Mouse (Mus musculus): ENCODE data around the gene Mum1. TPM values are rescaled to one million over a fixed set of nuclear protein-coding genes. Genes with fewer than 3 reads are reported as not detected.

Gene Mum1
- 10 to 100 TPM; 53.9 to 55.2 TPM for total RNA-seq (2021)

DNA sequence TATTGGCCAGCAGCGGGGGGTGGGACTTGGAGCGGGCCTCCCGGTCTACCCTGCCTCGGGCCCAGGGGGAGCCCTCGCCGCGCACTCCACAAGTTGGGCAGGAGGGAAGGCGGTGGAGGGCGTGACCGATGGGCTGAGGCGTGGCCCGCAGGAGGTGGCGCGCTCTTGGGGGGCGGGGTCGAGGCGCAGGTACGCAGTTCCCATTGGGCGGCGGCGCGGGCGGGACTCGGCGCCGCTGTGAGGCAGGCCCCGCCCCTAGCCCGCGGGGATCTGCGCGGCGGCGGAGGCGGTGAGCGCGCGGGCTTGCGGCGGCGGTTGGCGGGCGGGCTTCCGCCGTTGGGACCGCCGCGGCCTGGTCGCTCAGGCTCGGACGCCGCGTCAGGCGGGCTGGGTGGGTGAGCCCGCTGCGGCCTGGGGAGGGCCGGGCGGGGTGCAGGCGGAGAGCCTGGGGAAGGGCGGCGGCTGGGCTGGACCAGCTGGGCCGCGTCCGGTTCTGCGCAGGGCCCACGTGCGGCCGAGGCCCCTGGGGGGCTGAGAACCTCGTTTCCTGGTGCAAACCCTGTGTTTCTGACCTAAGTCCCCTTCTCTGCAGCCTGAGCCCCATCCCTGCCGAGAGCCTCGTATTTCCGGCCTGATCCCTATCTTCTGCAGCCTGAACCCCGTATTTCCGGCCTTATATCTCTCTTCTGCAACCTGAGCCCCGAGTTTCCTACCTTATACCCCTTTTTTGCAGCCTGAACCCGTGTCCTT, at the start of gene Mum1:
Gene Mum1 (plus strand): TSS at position 19 of the 750 bp plus-strand sequence.
- DNase-seq = peak; percentile 99
- intact Hi-C loops (cut with DNase I) = loop anchor here (5.0 kb wide), 1 partner anchor 34 kb away; no protein-coding TSS in a partner anchor

DNA sequence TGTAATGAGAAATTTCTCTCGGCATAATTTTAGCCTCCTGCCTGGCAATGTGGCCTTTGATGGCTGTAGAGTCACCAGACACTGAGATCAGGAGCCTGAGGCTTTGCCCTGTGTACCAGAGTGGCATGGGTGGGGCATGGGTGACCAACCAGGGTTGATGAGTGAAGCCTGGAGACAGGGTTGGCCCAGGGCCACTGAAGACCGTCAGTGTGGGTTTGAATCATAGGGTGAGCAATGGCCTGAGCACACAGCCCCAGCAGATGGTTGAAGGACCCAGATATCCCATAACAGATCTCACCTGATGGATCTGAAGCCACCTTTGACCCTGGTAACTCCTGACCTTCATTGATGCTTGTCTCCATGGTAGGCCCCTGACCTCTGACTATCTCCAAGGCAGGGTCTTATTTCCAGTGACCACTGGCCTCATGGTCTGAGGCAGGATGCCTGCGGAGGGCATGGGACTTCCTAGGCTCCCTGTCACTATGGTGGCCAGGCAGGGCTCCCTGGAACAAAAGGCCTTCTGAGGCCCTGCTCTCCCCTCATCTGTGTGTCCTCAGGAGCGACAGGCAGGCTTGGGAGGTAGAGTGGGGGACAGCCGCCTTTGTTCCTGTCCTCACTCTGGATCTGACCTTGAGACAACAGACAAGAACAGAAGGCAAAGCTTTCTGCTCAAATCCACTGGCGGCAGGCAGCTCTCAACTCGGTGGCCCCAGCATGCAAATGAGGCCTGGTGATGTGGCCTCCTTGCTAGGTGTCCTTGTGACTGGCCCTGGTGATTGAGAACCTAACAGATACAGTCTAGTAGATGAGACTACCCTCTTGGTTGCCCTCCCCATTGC, 48.6 kb upstream of the Mum1 start:
- no peak for DNase-seq
- intact Hi-C loops (cut with DNase I) = no loop called here

DNA sequence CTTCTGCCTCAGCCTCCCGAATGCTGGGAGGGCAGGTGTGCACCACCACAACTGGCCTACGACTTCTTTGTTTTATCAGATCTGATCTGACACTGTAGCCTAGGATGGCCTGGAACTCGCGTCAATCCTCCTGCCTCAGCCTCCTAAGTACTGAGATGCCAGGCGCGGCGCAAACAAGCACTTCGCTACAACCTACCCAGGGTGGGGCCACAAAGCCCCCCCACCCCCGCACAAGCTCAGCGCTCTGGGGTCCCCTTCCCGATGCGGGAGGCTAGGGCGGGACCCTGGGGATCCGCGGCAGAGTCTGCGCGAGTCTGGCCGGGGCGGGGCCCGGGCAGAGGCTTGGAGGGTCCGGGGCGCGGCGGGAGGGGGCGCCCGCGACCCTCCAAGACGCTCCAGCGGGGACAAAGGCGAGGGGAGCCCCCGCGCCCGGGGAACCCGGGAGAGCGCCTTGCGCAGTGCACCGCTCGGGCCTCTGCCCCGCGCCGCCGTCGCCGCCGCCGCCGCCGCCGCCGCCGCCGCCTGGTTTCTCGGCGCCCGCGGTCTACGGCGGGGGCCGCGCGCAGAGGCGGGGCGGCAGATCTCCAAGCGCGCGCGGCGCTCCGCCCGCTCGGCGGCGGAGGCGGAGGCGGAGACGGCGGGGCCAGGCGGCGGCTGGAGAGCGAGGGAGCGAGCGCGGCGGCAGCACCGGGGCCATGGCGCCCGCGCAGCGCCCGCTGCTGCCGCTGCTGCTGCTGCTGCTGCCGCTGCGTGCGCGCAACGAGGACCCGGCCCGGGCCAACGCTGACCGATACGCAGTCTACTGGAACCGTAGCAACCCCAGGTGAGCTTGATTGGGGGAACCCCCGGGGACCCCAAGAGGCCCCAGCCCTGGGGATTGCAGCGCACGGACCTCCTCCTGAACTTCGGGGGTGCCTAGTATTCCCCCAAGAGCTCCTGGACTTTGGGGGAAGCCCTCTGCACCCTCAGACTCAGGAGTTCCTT, 46.9 kb upstream of the Mum1 start, which contains the start of gene Efna2:
Gene Efna2 (plus strand): TSS at position 415 of the 984 bp plus-strand sequence.
- peak; percentile 63 for DNase-seq
- intact Hi-C loops (cut with DNase I) = no loop called here

DNA sequence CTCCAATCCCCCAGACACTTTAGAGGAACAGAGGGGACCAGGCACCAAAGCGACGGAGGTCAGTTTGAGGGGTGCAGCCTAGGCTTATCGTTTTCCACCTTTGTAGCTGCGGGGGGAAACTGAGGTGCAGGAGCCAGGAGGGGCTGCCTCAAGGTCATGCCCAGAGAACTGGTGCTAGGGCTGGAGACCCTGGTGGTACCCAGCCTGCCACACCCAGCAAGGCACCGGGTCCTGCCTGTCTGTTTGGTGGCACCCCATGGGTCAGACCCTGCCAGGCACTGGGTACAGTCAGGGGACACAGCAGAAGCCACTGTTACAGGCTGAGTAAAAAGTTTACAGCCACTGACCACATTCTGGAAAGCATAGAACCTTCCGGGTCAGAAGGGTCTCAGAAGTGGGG, 45.9 kb upstream of the Mum1 start:
- no peak for DNase-seq
- intact Hi-C loops (cut with DNase I) = no loop called here

DNA sequence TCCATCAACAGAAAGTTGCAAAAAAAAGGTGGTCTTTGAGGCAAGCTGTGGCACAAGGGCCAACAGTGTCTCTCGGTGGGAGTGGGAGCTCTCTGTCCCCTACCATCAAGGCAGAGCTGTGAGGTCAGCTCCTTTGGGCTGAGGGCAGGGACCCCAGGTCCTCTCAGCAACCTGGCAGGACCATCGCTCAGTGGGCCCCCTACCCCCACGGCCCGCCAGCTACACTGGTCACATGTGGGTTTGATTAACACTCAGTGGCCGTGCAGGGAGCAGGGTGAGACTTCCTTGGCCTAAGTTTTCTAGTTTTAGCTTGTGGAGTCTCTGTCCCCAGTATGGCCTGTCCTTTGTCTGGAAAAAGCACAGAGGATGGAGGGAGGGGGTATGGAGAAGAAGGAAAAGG, 45.4 kb upstream of the Mum1 start:
- DNase-seq = no peak
- intact Hi-C loops (cut with DNase I) = no loop called here

DNA sequence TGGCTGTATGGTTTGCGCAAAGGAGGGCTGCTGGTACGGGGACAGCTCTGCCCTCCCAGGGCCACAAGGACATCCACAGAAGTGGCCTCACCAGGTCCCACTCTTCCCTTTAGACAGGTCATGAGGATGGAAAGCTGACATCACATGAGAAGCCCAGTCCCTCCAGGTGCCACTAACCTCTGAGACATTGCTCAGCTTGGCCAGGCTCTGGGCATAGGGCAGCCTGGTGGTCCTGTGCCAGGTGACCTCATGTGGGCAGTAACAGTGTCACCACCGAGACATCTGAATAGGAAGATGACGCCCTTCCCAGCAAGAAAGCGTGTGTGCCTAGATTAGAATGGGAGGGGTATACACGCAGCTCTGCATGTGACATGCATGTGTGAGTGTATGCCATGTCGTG, 43.7 kb upstream of the Mum1 start:
- DNase-seq = no peak
- intact Hi-C loops (cut with DNase I) = no loop called here

DNA sequence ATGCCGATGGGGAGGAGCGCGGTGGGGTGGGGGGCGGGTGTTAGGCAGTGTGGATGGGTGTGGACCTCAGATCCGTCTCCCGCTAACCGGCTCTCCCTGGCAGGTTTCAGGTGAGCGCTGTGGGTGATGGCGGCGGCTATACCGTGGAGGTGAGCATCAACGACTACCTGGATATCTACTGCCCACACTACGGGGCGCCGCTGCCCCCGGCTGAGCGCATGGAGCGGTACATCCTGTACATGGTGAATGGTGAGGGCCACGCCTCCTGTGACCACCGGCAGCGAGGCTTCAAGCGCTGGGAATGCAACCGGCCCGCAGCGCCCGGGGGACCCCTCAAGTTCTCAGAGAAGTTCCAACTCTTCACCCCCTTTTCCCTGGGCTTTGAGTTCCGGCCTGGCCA, 39.6 kb upstream of the Mum1 start:
- intact Hi-C loops (cut with DNase I) = no loop called here
- DNase-seq = no peak

DNA sequence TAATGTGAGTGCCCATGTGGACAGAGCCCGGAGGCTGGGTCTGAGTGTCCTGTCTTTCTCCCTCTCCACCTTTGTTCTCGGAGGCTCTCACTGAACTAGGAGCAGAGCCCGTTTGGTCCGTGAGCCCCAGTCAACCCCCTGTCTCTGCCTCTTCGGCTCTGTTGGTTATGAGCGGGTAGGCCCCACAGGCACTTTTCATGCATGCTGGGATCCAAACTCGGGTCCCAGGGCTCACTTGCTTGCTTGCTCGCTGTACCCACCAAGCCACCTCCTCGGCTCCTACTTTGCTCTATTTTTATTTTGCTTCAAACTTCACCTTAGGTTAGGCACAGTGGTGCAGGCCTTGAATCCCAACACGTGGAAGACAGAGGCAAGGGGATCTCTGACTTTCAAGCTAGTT, 38.5 kb upstream of the Mum1 start:
- no peak for DNase-seq
- intact Hi-C loops (cut with DNase I) = no loop called here

DNA sequence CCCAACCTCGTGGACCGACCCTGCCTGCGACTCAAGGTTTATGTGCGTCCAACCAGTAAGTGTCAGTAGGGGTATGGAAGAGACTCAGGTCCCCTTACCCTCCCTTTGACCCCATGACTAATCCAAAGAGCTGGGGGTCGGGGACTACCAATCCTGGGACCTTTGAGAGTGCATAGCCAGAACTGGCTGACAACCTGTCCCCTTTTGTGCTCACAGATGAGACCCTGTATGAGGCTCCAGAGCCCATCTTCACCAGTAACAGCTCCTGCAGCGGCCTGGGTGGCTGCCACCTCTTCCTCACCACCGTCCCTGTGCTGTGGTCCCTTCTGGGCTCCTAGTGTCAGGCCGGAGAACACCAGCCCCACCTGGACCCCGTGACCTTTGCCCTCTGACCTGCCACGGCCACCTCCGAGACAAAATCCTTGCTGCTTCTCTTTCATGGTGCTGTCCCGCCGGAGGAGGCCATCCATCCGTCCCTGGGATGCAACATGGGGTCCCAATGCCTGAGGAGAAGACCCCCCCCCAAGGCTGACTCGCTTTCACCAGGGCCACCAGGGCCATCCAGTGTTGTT, 37.7 kb upstream of the Mum1 start:
- DNase-seq = no peak
- intact Hi-C loops (cut with DNase I) = no loop called here

DNA sequence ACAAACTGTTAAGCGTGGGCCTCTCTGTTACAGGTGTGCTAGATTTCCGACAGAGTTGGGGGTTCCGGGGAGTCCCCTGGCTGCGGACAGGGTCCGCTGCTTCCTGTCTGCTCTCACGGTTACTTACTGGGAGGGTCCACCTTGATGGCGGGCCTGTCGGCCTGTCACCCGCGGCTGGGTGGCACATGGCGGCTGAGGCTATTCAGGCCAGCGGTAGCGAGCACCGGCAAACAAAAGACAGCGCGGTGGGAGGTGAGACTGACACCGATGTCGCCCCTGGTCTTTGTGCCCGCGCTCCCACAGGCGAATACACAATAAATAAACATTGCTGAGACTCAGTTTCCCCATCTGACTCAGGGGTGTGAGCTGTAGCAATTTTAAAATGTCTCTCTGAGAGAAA, 36.2 kb upstream of the Mum1 start:
- no peak for DNase-seq
- intact Hi-C loops (cut with DNase I) = loop anchor here (5.0 kb wide), 1 partner anchor 37 kb away; the partner anchor contains the start of gene Mum1

DNA sequence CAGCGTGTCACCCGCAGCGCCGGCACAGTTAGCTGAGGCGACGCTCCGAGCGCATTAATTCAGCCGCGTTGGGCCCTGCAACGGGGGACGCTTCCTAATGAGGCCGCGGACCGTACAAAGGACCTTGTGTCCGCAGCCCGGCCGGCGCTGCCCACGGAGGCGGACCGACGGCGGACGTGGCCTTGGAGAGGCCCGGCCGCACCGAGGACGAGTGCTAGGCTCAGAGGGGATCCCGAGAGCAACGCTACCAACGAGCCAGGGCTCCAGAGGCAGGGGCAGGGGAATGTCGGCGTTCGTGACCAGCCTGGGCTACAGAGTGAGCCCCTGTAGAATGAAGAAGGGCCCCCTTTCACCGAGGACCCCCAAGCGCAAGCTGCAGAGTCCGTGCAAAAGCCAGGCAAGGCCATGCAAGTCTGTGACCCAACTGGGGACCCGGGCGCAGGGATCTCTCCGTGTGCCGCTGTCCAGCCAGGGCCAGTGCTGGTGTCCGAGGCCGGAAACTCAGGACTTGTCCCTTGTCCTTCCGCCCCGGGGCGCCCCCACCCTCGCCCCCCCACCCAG, 35.7 kb upstream of the Mum1 start:
- intact Hi-C loops (cut with DNase I) = loop anchor here (5.0 kb wide), 1 partner anchor 37 kb away; the partner anchor contains the start of gene Mum1
- DNase-seq = peak; percentile 48

DNA sequence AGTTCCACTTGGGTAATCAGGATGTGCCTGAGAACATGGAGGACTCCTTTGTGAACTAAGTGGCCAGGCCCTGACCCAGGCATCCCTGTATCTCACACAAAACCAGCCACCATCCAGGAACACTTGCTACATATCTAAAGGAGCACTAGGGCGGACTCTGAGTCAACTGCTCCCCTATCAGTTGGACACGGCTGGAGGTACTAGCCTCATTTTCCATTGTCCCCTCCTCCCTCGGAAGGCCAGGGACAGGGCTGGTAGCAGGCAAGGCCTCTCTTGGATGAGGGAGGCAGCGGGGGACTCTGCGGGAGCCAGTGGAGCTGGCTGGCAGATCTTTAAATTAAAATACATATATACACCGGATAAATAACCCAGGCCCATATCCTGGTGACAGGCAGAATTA, 32.3 kb upstream of the Mum1 start:
- DNase-seq = no peak
- intact Hi-C loops (cut with DNase I) = loop anchor here (5.0 kb wide), 1 partner anchor 33 kb away; the partner anchor contains the start of gene Mum1

DNA sequence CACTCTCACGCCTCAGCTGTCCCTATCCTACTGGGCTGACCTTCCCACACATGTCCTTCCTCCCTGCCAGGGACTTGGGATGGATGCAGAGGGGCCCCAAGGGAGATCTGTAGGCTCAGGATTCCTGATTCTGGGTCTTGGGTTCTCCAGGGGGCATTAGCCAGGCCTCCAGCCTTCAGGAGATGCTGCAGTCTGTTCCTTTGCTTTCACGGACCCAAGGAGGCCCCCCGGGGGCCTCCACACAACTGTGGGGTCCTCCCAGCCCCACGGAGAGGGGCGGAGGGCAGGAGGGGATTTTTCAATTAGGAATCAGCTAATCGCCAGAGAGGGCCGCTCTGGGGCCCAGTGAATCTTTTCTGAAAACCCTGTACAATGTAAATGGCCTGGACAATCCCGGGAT, 31.8 kb upstream of the Mum1 start:
- no peak for DNase-seq
- intact Hi-C loops (cut with DNase I) = loop anchor here (5.0 kb wide), 1 partner anchor 33 kb away; the partner anchor contains the start of gene Mum1

DNA sequence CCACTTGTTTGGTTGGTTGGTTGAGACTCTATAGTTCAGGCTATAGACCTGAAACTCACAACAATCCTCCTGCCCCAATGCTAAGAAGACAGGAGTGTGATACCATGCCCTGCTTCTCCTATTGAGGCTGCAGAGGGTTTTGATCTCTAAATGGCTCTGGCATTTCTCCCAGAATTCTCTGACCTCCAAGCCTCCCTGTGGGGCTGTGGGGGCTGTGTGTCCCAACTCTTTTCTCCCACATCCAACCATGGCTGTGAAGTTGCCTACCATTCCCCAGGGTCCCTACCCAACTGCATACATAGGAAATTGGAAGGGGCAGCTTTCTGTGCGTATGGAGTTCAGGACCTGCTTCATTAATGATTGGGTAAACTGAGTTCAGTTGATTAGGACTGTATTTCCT, 30.1 kb upstream of the Mum1 start:
- intact Hi-C loops (cut with DNase I) = no loop called here
- no peak for DNase-seq

DNA sequence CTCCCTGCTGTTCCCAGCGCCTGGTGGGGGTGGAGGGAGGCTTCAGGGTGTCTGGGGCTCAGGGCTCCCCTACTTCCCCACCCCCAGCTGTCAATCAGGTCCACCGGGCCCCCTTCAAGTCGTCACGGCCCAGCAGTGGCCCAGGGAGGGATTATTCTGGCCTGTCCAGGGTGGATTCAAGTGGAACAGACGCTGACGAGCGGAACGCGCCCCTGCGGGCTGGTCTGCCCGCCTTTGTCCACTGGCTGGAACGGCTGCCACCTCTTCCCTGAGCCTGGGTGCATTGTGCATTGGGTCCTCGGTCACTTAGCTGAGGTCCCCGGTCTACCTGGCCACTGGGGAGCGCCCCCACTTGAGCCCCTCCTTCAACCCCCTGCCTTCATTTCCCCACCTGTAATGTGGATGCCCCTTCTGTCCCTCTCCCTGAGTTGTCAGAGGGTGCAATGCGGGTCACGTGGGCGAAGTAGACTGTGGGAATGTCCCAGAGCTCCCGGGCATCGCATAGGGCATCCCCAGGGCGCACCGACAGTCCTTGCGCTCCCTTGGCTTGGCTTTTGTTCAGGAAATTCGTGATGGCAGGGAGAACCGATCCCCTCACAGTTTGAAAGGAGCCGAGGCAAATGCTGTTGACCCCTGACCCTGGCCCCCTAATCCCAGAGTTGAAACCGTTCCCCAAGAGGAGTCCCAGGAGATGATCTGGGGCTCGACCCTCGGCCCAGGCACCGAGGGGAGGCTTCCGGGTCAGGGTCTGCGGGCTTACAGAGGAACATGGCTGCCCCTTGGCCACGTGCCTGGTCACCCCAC, 29.3 kb upstream of the Mum1 start:
- intact Hi-C loops (cut with DNase I) = no loop called here
- no peak for DNase-seq

DNA sequence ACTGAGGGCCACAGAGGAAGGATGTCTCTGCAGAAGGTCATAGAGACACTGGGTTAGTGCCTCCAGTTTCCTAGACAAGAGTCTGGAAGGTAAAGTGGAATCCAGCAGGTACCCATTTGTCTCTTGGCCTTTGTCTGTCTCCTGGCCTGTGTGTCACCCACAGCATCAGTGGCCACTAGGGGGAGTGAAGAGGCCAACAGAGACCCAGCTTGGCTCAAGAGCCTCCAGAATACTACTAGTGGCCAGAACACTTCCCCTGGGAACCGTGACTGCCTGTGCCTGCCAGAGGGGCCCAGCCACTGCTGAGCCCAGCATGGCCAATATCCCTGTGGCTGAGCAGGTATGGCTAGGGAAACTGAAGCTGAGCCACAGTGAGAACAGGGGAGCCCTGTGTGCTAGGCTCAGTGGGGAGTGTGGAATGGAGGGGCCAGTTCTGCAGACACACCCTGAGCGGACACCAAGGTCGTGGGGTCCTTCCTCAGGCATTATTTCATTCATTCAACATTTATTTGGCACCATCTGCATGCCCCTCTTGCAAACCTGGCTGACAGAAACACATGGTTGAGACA, 26.7 kb upstream of the Mum1 start:
- intact Hi-C loops (cut with DNase I) = no loop called here
- peak; percentile 89 for DNase-seq

DNA sequence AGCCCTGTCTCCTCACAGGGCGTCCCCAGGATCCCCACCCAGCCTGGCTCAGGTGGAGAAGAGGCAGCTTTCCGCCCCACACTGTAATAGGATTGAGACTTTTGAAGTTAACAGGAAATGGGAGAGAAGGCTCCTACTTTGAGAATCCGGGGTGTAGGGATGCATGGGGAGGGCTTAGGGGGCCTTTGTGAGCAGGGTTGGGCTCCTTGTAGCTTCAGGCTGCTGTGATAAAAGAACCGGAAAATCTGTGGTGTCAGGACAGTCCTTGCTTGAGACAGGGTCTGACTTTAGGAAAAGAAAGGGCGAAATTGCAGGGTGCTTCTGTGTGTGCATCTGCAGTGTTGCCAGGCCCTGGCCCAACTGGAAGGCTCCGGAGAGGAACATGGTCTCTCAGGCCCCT, 25.7 kb upstream of the Mum1 start:
- intact Hi-C loops (cut with DNase I) = no loop called here
- no peak for DNase-seq

DNA sequence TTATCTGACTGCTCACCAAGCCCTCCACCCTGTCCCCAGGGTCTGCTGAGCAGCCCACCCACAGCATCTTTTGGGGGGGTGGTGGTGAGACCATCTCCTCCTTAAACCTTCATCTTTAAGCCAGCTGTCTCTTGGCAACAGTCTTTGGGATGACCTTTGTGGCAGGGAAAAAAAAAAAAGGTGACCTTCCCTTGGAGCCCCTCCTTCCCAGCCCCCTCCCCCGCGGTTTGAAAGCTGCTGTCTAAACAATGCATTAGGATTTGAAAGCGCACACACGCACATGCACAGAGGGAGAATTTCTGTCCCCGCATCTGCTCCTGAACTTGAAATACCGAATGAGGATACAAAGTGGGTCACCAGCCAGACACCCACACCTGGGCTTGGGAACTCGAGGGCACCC, 22.2 kb upstream of the Mum1 start:
- intact Hi-C loops (cut with DNase I) = no loop called here
- DNase-seq = no peak

DNA sequence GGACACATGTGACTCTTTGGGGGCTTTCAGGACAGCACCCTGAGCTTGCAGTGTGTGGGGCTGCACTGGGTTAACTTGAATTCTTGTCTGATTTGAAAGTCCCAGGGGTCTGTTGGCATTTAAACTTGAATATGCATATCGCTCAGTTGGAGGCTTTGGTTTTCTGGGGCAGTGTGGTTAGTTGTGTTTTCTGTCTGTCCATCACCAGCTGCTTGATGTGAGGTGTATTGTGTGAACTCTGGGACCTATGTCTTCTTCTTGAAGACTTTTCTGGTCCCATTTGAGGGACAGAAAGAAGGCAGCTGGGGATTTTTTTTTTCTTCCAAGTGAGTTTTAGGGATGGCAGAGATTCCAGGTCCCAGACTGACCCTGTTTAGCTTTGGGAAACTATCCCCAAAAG, 19.0 kb upstream of the Mum1 start:
- DNase-seq = no peak
- intact Hi-C loops (cut with DNase I) = no loop called here
